Mouse (Mus musculus) MN1 (cell line): Measurements from ENCODE around the gene Pxmp4.

Source experiments
- DNase-seq: peaks from one replicate; pipeline ENCODE4 v3.0.0-alpha.2; 2016; ENCODE audit warnings: low spot score

The Pxmp4 gene

DNA sequence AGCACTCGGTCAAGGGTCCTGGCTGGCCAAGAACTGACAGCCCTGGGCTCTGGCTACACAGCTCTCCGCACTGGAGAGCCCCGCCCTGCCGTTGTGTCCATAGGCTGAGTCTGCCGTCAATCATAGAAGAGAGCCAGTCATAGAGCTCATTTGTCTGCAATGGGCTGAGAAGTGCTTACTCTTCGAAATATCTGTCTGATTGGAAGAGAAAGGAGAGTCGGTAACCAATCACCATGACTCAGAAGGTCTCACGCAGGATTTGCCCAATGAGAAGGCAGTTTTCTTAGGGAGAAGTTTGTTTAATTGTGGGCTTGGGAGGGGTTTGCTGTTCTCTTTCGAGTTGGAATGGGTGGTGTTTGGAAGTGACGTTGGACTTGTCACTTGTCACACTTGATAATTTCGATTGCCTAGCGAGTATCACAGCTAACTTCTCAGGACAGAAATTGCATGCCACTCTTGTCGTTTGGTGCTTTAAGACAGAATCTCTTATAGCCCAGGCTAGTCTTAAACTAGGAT, at the start of gene Pxmp4:
TSS of gene Pxmp4 (minus strand) at position 71 of the 516 bp plus-strand sequence.
- peak; percentile 99 for DNase-seq

DNA sequence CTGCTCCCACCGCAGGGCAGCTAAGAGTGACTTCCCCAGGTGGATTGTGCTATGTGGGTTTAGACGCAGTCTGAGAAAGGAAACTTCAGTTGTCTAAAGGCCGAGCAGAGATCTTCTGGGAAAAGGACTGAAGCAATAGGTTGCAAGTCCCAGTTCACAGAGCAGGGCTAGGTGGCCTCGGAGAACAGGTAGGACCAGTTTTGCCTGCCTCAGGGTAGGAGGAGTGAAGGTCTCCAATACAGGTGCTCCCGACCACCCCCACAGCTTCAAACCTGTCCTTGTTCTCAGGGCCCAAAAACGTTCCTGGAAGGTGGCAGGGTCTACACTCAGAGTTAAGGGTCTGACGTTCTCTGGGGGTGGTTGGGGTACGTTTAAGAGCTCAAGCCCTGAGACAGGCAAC, 47.9 kb upstream of the Pxmp4 start, which contains the start of gene Chmp4b:
TSS of gene Chmp4b (plus strand) at position 343 of the 400 bp plus-strand sequence.
- DNase-seq, result no peak

DNA sequence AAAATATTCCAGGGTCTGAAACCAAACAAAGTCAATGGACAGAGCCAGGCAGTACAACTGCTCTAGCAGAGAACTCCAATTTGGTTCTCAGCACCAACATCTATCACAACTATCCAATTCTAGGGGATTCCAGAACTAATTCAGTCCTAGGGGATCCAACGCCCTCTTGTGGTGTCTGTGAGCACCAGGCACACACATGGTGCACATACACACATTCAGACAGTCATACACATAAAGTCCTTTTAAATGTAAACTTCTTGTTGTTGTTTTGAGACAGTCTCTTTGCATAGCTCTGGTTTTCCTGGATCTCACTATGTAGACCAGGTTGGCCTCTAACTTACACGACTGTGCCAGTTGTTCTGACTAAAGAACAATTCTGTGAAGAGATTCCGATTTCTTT, 46.9 kb upstream of the Pxmp4 start:
- DNase-seq, result no peak

DNA sequence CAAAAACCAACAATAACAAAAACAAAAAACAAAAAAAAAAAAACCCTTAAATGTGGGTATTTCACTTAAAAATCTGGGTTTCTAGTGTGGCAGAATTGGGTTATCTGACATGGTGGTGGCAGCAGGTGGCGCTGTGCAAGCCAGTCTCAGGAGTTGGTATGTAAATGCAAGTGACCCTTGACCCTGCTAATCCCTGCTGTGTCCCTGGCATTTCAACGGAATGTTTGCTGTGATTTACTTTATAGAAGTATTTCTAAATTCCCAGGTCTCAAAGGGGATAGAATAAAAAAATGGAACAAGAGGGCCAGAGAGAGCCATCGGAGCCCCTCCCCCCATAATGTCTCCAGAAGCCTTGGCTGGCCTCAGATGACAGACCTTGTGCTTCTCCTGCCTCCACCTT, 44.6 kb upstream of the Pxmp4 start:
- DNase-seq, result no peak

DNA sequence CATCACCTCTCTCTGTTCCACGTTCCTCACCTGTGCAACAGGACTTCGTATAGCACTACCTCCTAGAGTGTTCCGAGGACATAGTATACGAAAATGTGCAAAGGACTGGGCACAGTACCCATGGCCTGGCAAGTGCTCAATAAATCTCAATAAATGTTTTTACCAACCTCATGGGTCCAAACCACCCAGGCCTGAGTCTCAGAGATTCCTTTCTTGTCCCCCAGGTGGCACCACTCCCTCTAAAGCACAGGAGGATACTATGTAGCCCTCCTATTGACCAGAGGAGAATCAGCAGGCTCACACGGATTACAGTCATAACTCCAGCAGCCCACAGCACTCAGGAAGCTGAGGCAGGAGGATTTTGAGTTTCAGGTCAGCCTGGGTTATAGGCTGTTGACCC, 43.1 kb upstream of the Pxmp4 start:
- DNase-seq, result peak; percentile 43

DNA sequence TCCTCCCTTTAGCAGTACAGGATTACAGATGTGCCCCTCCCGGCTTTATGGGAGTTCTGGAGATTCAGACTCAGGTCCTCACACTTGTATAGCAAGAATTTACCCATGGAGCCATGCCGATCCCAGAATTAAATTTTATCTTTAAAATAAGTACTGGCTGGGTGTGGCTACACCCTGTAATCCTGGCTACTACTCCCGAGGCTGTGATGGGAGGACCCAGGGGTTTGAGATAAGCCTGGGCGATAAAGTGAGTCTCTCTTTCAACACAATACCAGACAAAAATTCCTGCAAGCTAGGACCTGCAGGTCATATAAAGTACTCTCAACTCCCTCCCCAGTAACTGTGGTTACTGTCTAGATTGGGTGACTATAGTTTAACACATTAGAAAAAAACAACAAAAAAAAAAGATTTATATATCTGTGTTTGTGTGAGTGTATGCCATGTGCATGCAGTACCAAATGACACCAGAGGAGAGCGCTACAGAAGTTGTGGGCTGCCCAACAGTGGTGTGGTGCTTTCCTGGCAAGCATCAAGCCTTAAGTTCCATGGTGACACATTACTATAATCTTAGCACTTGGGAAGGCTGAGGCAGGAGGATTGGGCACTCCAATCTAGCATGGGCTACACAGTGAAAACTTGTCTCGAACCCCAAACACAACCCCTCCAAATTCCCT, 39.3 kb upstream of the Pxmp4 start:
- no peak for DNase-seq

DNA sequence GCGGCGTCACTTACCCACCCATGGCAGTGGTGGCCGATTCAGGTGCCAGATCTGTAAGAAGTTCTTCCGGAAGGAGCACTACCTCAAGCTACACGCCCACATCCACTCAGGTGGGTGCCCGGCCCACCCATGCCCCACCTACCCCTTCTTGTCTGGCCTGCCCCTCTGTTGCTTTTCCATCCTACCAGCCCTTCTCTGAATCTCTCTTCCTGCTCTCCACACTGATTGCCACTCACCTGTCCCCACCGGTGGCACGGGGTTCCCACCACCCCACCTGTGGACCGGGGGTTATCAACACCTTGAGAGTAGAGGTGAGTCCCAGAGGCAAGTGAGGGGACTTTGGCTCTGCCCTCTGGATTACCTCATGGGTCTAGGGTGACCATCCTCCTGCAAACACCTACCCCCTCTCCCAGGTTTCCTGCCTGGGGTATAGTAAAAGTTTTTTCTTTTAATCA, 38.5 kb upstream of the Pxmp4 start:
- DNase-seq, result no peak

DNA sequence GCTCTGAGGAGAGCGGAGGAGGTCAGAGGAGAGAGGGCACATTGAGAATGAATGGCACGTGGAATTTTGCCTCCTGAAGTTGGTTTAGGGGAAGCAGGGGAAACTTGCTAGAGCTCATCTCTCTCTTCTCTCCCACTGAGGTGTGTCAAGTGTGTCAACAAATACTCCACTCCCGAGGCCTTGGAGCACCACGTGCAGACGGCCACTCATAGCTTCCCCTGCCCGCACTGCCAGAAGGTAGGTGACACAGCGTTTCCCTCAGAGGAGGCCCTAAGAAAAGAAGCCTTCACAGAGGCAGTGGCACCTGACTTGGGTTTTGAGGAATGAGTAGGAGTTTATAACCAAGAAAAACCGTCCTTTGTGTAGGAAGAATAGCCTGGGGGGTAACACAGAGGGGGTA, 37.7 kb upstream of the Pxmp4 start:
- no peak for DNase-seq

DNA sequence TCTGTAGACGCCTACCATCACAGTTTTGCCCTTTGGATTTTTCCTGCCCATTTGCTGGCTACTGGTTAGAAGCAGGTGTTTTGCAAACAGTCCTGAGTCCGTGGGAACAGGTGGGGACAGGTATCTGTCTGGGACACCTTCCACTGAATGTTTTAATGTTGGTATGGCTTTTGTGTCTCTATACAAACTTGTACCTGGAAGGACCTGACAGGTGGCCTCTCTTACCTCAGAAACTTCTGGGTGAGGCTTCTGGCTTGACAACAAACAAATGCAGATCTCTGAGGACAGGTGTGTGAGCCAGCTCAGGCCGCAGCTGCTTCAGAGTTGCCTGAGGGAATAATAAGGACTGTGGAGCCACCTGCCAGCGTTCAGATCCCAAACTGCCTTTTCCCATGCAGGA, 35.6 kb upstream of the Pxmp4 start:
- DNase-seq, result no peak

DNA sequence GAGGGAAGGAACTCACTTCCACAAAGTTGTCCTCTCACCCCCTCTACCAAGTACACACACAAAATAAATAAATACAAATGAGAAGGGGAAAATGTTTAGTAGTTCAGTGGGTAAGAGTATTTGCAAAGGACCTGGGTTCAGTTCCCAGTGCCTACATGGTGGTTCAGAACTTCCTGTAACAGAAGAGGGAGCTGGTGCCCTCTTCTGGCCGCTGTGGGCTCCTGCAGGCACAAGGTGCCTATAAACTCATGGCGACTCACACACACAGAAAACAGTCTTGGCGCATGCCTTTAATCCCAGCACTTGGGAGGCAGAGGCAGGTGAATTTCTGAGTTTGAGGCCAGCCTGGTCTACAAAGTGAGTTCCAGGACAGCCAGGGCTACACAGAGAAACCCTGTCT, 35.0 kb upstream of the Pxmp4 start:
- DNase-seq, result no peak

DNA sequence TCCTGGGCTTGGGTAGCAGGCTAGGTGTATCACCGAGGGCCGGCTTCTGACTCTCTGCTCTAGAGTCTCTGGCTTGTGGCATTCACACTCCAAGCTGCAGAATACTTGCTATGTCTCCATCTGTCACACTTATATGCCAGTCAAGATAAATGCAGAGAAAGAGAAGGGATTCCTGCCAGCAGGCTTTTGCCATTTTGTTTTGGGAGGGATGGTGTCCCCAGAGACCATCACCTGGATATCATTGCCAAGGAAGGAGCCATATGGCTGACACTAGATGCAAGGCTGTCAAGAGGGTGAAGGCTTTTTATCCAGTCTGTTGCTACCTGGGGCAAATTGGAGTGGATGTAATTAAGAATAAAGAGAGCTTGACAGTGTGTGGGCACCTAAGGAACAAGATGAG, 32.3 kb upstream of the Pxmp4 start:
- DNase-seq, result no peak

DNA sequence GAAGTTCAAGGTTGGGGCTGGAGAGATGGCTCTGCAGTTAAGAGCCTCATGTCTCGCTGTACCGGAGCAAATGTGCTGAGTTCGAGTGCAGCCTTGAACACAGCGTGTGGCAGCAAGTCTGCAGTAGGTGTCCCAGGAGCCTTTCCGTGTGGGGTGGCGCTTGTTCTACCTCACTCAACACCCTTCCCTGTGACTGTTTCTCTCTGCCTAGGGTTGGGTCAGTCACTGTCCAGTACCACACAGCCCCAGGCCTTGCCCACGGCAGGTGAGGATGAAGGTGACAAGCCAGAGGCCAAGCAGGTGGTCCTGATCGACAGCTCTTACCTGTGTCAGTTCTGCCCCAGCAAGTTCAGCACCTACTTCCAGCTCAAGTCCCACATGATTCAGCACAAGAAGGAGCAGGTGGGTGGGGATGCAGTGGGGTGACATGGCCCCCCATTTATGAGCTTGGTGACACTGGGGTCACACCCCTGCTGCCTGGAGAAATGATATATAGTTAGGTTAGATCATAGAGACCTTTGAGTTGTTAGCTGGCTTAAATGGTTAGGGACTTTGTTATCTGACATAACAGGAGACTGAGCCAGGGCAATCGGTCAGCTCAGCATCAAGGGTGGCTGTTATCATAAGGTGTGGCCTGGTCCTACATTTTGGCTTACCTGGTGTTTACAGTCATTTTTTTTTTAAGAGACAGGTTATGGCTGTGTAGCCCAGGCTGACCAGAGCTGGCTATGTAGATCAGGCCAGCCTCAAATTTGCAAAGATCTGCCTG, 30.6 kb upstream of the Pxmp4 start:
- DNase-seq, result no peak

DNA sequence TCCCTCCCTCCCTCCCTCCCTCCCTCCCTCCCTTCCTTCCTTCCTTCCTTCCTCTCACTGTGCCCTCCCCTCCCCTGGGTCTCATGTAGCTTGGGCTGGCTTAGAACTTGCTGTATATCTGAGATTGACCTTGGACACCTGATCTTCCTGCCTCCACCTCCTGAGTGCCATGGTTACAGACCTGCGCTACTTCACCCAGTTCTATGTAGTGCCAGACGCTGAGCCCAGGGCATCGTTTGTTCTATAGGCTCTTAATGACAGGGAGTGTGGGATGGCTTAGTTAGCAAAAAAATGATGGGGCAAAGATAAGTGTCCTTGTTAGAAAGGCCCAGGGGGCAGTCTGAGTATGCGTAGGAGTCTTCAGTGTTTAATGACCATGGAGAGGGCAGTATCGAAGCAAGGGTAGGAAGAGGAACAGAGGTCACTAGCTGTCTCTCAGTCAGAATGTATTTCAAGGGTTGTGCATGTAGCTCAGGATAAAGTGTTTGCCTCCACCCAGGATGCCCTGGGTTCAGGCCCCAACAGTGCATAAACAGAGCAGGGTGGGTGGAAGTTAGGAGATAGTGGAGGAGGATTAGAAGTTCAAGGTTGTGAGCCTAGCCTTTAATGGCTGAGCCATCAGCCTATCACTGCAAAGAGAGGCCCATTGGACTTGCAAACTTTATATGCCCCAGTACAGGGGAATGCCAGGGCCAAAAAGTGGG, 29.7 kb upstream of the Pxmp4 start:
- DNase-seq, result no peak

DNA sequence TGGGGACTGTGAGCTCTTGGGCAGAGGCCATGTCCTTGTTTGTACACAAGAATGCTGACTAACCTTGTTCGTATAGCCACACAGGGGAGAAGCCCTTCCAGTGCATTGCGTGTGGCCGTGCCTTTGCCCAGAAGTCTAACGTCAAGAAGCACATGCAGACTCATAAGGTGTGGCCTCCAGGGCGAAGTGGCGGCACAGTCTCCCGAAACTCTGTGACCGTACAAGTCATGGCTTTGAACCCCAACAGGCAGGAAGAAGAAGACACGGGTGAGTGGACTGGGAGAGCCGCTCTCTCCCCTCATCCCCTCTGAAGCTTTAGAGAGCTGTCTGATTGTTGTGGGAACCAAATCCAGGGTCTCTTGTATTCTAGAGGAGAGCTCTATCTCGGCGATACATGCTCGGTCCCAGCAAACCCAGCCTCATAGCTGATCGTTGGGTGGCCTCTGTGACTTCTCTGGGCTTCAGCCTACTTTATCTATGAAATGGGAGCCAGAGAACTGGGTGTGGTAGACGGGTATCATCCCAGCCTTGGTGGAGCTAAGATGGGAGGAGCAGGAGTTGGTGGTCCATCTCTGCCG, 28.8 kb upstream of the Pxmp4 start:
- no peak for DNase-seq

DNA sequence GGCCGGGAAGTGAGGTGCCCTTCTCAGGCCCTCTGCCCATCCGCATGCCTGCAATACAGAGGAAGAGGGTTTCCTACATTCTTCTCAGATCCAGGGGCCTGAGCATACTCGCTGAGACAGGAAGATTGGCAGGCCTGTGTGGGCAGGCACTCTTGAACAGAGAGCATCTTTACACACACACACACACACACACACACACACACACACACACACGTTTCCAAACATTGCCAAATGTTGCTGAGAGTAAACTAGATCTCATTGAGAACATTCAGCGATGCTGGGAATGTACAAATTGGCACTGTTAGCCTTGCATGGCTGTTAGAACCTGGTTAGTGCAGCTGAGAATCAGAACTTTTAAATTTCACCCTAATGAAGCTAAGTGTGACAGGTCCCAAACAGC, 27.0 kb upstream of the Pxmp4 start:
- DNase-seq, result no peak

DNA sequence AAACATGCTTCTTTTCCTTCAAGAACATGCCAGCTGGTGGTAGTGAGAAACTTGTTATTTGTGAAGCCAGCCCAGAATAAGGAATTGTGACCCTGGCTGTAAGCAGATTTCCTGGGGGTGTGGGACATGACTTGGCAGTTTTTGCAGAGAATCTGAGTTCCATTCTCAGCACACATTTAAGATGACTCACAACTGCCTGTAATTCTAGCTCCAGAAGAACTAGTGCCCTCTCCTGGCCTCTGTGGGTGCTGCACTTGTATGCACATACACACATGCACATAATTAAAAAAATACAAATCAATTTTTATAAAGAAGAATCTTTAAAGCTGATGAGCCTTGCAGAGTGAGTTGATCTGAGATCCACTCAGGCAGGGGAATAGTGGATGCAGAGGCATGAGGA, 20.6 kb upstream of the Pxmp4 start:
- no peak for DNase-seq

DNA sequence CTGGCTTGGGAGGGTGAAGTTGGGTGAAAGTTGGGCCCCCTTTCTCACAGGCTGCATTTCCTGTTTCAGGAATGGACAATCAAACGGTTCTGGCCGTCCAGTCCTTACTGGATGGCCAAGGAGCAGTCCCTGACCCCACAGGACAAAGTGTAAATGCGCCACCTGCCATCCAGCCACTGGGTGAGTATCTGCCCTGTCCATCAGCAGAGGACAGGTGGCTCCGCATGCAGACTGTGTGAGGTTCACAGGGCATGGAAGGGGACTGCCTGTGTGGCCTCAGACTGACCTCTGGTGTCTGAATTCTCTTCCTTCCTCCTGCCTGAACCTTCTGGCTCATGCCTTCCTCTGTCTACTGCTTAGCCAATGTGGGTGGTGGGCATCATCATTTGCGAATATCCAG, 18.2 kb upstream of the Pxmp4 start:
- DNase-seq, result no peak

DNA sequence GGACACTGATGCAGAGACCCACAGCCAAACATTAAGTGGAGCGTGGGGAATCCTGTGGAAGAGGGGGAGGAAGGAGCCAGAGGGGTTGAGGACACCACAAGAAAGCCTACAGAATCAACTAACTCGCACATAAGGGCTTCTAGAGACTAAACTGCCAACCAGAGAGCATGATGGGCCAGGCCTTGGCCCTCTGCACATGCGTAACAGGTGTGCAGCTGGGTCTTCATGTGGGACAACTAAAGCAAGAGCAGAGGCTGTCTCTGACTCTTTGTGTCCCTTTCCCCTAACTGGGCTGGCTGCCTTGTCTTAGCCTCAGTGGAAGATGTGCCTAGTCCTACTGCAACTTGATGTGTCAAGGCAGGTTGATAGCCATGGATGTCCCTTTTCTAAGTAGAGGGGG, 13.6 kb upstream of the Pxmp4 start:
- no peak for DNase-seq

DNA sequence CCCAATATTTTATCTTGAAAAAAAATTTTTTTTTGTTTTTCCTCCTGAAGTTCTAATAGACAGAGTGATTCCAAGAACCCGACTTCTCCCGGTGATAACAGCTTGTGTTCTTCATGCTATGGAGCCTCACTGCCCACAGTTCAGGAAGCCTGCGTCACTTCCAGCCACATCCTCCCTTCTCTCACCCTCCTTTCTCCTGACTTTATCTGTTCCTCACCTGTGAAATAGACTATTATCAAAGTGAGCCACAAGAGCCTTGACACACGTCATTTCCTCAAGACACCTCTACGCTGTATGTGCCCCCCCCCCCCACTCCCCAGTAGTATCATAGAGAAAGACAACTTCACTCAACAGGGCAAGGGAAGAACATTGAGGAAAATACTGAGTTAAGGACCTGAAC, 12.2 kb upstream of the Pxmp4 start:
- no peak for DNase-seq

DNA sequence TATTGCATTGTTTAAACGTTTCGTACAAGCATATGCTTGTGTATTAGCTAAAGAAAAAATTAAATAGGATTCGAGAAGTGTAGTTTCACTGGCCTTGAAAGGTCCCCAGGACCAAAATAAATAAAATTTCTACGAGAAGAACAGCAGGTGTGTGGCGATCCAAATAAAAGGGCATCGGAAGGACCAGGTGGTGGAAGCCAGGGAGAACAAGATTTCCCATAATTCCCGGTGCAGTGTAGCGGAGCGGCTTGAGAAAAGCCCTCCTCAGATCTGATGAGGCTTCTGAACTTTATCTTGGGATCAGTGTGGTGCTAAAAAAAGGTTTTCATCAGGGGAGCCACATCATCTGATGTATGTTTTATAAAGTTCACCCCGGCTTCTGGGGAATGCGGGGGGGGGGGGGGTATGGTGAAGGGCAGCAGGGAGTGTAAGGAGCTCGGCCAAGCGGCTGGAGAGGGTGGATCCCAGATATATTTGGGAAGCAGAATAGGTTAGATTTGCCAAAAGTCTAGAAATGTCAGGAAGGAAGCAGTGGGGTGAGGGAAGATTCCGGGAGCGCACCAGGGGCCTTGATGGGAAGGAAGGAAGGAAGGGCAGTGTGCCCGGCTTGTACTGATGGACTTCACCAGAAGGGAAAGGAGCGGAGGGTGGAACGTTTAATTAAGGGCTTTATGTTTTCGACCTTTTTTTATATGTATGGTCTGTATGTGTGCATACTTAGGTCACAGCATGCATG, 11.5 kb upstream of the Pxmp4 start:
- no peak for DNase-seq
